Mouse (Mus musculus) gastrocnemius, postnatal 25 days (tissue): Measurements from ENCODE around the gene Nr4a2. TPM values are rescaled to one million over a fixed set of nuclear protein-coding genes. Genes with fewer than 3 reads are reported as not detected.
A peak's percentile ranks its signal among the peaks of the same experiment; 100 is the strongest.

Source experiments
- DNase-seq: peaks from one replicate; pipeline ENCODE4 v3.0.0; 2022
- long read RNA-seq, 2 experiments: library from polyadenylated mRNA; stranded (forward); transcript quantifications; one replicate each; pipeline ENCODE4 v2.0.0; 2021
- total RNA-seq, 2 experiments: library from RNA; stranded (reverse); gene quantifications; 1 replicate in 1 of 2; 2 replicates in 1 of 2; pipeline ENCODE4 v1.2.3; 2021

The Nr4a2 gene
- 1 to 10 TPM; 1.1 to 1.6 TPM for total RNA-seq
- long read RNA-seq, experiment 1, partial matches to known transcripts = 0 of 1 reads
- long read RNA-seq, experiment 1, other reads (novel, unspliced or antisense) = 0 of 1 reads
- long read RNA-seq, experiment 2, partial matches to known transcripts = 1 of 5 reads
- long read RNA-seq, experiment 2, other reads (novel, unspliced or antisense) = 1 of 5 reads

DNA sequence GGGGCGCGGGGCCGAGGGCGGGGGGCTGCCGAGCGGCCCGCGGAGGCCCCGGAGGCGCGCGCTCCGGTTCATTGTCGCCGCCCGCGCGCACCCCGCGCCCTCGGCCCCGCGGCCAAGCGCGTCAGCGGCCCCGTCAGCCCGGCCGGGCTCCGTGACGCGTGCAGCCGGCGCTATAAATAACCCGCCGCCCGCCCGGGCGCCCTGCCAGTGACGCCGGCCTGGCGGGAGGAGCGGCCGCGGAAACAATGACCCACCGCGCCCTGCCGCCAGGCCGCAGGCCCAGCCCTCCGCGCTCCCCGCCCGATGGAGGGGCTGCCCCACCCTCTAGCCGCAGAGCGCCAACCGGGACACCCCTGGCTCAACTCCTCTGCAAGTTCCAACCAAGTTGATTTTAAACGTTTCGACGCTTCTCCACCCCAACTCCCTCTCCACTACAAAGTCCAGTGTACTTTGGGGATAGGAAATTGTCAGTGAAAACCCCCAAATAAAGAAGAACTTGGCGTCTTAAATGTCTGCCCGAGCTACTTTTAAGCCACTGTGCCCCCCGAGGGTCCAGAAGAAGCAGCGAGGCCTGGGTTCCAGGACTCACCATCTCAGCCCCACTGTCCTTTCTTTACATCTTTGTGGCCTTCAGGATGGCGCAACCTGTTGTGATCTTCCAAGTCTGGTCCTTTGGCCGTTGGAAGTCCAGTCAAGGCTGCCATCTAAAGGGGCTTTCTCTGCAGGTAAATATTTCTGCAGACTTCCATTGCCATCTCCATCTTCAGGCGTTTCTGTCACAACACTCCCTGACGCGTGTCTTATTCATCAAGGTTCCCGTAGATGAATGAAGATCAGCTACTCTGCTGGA lies at the start of gene Nr4a2:
Gene Nr4a2 (minus strand): TSS at position 13 of the 850 bp plus-strand sequence.
- DNase-seq = peak; percentile 90

DNA sequence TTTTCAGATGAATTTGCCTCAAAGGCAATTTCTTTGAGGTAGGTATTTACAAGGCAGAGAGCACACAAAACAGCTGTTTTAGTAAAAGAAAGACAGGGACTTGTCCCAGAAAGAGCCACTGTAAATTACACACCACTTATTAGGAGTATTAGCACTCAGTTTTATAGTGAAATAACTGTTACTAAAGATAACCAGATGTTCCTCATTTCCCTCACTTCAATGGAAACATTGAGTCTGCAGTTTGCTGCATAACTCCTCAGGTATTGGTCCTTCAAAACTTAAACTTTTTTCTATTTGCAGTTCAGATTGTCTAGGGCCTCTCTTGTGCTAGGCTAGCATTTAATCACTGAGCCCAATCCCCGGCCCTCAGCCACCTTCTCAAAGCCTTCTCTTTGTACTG lies 41.6 kb upstream of the Nr4a2 start:
- DNase-seq = no peak

DNA sequence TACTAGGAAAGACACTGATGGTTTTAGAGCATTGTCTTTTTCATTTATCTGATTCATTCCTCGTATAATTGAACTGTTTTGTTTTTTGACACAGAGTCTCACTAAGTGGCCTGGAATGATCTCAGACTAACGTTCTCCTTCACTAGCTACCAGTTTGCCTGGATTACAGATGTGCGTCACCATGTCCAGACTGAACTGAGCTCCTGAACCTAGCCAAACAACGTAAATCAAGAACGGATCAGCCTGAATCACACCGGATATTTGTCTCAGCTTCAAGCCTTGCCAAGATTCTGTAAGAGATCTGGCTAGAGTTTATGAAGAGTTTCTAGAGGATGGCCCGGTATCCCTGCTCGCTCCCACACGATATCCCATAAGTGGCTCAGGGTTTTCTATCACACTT lies 33.0 kb upstream of the Nr4a2 start:
- no peak for DNase-seq

DNA sequence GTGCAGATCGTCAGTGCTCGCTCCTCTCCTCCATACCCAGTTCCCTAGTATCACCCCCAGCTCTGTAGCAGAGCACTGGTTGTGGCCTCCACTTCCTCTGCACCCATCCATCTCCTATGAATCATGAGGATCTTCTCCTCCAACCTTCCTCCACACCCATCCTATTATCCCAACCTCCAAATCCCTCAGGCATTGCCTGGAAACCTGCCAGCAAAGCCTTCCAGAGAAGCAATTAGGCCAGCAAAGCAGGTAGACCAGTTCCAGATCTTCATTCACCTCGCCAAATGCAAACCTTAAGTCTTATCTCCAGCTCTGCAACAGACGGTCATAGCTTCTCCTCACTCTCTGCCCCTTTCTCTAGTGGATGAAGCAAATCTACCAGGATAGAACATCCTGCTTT lies 26.0 kb upstream of the Nr4a2 start:
- DNase-seq = no peak

DNA sequence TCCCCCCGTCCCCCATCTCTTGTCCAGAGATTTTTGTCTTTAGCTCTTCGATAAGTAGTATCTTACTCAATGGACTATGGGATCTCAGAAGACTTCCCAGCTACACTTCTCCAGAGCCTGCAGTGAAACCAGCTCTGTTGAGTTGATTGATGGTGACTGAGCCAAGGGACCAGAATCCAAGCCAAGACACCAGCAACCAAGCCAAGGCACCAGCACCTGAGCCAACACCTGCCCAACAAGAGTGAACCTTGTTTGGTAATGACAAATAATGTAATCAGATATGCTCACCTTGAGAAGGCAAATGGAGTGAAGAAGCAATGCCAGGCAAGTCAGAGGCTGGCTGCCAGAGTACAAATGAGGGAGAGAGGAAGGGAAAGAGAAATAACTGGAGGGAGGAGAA lies 24.4 kb upstream of the Nr4a2 start:
- no peak for DNase-seq

DNA sequence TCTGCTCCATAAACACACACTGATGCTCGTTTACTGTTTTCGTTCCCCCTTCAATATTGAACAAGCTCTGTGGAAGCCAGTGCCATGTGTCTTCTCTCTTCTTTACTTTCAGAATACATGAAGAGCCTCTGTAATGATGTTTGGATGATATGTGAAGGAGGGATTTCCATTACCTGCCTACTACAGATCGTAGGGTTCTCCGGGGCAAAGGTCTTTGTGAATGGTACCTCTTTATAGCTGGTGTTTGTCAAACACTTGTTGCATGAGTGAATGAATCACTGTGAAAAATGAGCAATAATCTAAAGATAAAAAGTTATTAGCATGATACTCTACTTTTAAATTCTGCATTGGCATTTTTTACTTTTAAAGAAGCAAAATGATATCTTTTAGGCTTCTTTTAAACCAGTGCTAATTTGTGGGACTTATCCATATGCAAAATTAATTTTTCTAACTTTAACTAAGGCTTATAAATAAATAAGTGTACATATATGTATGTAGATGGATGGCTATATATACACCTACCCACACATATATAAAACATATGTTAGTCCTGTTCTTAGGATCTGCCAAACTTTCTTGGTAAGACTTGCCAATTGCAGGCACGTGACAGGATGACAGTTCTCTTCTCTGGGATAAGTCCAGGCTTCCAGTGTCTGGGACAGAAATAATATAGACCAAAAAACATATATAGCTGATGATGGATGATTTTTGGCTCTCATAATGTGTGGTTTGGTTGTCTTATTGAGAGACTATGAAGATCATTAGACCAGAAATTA lies 22.0 kb upstream of the Nr4a2 start:
- no peak for DNase-seq

DNA sequence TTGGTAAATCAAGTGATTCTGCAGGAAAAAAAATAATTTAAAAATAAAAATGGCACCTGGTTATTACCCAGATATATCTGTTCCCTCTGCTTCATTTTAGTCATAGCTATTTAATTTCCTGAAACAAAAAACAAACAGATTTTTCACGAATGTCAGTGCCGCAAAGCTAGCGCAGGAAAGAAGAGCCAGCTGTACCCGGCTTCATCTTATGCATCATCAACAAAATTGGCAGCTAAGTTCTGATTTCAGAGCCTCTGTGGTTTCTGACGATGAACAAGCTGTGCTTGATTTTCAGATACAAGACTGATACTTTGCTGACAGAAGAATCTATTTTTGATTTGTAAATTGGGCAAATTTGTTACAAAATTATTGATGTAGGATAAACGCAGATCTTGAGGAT lies 14.8 kb upstream of the Nr4a2 start:
- no peak for DNase-seq

DNA sequence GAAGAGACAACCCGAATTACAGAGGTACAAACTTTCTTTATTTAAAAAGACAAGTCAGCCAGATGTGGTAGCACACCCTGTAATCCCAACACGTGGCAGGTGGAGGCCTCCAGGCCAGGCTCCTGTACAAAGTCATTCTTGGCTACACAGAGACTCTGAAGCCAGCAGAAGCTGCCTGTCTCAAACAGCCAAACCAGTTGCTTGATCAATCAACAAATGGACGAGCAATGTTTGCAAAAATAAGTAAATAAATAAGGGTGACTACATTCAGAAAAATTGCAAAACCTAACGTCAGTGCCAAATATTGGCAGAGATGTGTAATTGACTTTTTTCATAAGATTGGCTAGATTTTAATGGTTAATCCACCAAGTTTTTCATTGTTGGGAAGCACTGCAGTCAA lies 3.7 kb upstream of the Nr4a2 start:
- no peak for DNase-seq

DNA sequence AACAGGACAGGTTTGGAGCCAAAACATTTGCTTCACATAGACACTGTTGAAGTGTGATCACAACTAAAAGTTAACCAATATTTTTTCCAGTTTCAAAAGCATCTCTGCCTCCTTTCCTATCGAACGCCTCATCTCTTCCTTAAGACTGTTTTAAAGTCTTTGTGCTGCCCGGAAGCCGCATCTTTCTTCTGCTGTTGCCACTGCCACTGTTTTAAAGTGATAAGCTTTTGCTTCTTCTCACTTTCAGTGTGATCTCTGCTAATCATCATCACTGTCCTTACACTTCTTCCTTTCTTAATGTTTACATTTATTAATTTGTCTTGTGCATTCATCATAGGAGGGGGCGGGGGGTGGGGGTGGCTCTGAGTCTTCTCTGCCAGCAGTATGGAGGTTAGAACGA lies 2.1 kb upstream of the Nr4a2 start:
- DNase-seq = no peak

DNA sequence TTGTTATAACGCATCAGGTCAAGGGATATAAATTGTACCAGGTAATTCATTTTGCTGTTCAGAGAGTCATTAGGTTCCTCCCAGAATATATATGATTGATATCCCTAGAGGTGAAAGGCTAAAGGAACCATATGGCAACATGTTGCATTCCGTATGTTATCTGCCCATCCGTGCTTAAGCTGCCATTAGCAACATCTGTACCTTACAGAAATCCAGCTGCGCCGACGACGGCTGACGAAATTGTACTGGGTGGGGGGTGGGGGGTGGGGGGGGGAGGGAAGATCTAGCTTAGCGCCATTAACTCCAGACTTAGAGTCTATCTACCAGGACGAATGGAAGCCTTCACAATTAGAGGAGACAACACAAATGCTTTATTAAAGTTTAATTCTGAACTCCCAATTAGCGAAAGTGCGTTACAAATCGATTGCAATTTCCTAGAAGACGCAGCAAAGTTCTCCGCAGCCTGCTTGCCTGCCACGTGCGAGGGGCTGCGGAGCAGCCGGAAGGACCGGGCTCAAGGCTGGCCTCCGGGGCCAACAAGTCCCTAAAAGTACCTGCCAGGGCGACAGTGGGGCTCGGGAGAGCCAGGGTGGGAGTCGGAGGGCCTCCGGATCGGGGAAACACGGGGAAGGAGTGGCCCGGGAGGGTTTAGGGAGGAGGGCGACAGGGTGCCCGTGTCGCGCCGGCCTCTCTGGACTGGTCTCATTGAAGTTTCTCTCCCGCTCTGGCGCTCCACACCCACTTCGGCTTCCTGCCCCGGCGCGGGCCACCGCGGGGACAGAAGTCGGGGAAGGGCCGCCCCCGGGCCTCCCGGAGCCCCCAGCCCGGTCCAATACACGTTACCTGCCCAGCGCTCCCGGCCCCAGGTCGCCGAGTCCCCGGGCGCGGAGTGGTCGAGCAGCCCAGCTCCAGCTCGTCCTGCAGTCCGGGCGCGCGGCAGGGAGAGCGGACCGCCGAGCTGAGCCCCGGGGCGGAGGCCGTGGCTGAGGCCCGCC lies 520 bp downstream of the Nr4a2 start:
- DNase-seq = peak; percentile 57

DNA sequence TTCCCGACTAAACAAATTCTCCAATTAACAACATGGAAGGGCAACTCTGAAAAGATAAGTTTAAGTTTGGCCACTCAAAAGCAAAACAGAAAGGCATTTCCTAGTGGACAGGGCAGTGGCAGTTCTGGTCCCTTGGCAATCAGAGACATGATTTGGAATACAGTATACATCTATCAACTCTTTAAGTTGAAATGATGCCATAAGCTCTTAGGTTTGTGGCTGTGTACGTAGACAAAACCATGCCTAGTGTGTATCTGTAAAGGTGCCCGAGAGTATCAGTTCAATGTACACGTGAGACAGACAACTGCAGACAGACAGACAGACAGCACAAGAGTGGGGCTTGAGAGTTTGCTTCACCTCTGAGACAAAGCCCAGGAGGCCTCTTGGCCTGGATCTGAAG lies 2.7 kb downstream of the Nr4a2 start:
- DNase-seq = no peak

DNA sequence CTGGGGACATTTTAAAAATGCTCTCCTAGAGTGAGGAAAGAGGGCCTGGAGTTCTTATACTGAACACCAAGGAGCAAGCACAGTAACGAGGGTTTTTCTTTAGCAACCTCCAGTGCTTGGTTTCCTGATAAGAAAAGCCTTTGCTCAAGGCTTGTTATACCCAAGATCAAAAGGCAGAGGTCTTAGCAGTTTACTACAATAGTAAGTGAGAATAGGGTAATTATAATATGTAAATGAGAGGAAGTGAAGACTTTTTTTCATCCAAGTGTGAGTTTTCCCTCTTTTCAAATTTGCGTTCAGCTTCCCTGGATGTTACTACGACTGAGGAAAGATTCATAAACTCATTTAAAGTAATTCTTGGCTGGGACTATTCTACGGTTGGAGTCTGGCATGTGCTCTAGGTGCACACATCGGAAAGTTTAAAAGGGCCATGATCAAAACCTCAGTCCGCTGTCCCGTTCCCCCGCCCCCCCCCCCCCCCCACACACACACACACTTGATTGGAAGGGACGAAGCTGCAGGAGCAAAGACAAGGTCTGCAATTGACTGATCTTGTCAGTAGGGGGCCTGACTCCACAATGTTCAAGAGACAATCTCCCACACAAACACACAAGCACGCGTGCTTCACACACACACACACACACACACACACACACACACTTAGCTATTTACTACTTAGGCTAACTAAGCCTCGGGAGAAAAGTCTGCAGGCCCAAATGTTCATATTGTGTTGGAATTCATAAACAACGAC lies 6.4 kb downstream of the Nr4a2 start:
- DNase-seq = peak; percentile 55

DNA sequence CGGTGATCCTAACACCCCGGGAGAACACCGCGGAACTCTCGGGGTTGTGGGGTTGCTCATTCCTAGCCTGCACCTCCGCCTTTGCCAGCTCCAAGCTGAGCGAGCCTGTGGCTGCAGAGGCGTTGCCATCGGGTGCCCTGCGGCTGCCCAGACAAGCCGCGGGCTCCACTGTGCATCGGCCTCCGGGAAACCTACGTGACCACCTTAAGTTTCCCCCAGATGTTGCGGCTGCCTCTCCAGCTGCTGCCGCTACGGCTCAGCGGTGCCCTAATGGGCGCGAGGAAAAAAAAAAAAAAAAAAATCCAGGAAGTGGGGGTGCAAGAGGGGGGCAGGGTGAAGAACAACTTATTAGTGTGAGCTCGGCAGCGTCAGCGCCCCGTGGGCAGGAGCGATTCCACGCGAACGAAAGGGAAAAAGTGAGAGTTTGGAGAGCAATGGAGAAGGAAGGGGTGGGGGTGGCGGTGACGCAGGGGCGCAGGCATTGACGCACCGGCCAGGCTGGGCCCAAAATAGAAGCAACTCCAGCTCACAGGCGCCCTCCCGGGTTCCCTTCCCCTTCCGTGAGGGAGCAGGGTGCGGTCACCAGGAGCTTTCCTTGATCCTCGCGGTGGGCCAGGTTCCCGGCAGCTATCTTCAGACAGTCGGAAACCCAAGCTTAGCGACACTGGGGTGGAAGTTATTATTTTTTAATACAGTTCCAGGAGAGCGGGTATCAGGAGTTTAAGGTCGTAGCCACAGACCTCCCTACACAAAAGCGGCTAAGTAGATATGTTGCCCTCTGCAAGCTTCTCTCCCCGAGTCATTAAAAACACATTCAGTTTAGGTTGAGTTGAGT lies 7.2 kb downstream of the Nr4a2 start:
- DNase-seq = peak; percentile 83

DNA sequence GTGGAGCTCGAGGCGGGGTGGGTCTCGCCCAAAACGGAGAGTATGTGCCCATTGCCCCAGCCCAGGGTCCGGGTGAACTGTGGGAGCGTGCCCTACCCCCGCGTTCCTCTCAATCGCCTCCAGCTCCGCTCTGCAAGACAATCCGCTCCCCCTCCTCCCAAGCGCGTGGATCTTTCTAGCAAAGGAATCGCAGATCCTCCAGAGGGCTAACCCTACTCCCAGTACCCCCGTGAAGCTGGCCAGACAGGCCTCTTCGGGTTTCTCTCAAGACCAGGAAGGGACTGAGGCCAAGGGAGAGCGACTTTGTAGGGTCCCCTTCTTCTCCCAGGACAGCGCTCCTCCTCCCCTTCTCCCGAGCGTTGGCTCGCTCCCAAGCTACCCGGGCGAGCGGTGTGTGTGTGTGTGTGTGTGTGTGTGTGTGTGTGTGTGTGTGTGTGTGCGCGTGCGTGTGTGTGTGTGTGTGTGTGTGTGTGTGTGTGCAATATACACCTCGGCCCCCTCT lies 7.9 kb downstream of the Nr4a2 start:
- DNase-seq = peak; percentile 44

DNA sequence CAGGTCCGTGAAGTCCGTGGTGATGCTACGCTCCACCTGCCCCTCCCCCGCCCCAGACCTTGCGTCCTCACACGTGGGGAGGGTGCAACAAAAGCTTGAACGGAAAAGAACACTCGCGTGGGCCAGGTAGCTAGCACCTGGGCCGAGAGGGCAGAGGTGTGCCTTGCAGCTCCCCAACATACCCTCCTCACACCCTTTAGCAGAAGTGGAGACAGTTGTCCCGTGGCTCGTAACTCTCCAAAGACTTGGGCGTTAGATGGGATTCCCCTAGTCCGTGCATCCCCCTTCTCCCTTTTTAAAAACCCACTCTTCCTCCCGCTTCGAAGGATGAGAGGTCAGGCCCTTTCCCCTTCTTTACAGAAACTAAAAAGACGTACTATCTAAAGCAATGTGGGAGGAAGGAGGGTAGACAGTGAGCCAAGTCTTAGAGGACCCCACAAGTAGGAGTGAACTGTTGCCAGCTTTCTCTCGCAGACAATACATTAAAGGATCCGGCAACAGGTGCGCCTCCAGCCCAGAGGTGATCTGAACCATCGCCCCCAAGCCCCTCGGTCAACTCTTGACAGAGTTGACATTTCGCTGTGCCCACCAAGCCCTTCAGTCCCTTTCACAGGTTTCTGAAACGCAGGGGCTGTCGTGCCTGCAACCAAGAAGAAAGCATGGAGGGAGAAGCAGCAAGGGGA lies 8.5 kb downstream of the Nr4a2 start:
- DNase-seq = no peak

DNA sequence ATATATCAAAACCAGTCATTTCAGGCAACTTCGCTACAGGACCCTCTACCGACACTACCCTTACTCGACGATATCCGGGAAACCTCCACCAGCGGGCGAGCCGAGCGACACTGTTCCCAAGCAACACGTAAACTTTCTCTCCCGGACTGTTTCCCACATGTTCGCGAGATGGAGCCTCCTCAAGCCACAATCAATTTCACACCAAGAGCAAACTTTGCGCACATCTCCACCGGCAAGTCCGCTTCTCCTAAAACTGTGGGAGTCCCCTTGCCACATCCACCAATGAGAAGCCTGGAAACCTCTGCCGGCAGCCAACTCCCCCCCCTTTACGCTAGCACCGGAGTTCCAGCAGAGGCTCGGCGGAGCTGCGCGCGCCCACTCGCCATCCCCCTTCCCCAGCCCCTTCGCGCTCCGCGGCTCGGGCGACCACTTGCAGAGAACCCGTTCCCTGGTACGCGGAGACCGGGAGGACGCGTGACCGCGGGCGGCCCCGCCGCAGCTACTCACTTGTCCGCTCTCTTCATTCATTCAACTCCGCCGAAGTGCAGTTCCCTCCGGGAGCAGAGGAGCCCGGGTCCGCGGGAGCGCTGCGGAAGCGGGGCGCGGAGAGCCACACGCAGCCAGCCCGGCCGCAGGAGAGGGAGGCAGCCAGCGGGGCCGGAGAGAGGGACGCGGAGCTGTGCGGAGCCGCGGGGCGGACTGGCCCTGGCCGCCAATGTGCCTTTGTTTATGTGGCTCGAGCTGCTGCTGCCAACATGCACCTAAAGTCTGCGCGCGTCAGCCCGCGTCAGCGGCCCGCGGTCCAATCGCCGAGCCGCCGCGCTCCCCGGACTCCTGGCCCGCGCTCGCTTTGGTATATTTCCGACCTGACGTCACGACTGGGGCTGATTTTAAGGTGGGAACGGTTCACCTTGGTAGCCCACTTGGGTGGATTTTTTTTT lies 9.3 kb downstream of the Nr4a2 start:
- peak; percentile 71 for DNase-seq

DNA sequence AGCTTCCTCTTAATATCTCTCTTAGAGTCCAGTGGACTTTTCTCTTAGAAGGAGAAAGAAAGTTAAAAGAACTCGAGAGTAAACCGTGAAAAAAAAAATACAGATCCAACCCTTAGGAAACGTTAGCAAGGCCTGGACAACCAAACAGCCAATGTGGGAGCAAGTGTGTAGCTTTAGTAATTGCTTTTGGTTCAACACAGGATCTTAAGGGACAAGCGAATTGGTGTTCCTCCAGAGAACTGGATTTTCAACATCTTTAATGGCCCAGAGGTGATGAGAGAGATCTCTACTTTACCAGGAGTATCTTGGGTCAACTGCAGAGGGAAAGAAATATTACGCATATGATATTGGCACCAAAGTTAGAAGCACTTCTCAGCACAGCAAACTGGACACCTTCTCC lies 10.4 kb downstream of the Nr4a2 start:
- DNase-seq = no peak

DNA sequence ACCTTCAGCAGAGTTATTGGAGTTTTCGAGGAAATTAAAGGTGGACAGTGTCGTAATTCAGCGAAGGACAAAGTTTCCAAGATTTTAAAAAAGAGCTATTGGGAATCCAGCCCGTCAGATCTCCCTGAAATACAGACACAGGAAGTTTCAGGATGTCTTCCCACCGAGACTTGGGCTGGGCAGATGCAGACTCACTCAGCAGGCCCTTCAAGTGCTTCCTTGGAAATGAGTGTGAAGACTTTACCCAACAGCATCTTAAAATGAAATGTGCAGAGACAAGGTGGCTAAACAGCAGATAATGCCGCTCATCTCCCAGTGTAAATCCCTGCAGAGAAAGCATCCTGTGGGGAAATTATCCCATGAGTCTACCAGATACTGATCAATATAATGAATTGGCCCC lies 10.9 kb downstream of the Nr4a2 start:
- no peak for DNase-seq
